Mouse (Mus musculus): ENCODE results near the gene Zfp488. TPM values are rescaled to one million over a fixed set of nuclear protein-coding genes. Genes with fewer than 3 reads are reported as not detected.

Gene Zfp488
- polyA plus RNA-seq (2014; fragmentation: Illumina TruSeq; extraction: RNeasy Lipid Tissue Mini Kit (QIAGEN cat#74804); ENCODE audit: low read depth, low replicate concordance): not detected

GRCm38 (mm10) chr14:33978604-33979059 is at the start of gene Zfp488:
Gene Zfp488 (minus strand): TSS chr14:33978764.

GRCm38 (mm10) chr14:34016381-34016780 is 37.8 kb upstream of the Zfp488 start, which contains the start of gene Gm5460:
Gene Gm5460 (plus strand): TSS chr14:34016758.

GRCm38 (mm10) chr14:34015063-34015462 is 36.5 kb upstream of the Zfp488 start, which contains the start of gene Gm30083:
Gene Gm30083 (minus strand): TSS chr14:34015182.

GRCm38 (mm10) chr14:33953761-33954160 is 24.8 kb downstream of the Zfp488 start, which contains the start of gene Rbp3:
Gene Rbp3 (plus strand): TSS chr14:33954003.

GRCm38 (mm10) chr14:33940739-33941138 is 37.8 kb downstream of the Zfp488 start, which contains the start of gene Gdf2:
Gene Gdf2 (plus strand): TSS chr14:33941039.

DNA sequence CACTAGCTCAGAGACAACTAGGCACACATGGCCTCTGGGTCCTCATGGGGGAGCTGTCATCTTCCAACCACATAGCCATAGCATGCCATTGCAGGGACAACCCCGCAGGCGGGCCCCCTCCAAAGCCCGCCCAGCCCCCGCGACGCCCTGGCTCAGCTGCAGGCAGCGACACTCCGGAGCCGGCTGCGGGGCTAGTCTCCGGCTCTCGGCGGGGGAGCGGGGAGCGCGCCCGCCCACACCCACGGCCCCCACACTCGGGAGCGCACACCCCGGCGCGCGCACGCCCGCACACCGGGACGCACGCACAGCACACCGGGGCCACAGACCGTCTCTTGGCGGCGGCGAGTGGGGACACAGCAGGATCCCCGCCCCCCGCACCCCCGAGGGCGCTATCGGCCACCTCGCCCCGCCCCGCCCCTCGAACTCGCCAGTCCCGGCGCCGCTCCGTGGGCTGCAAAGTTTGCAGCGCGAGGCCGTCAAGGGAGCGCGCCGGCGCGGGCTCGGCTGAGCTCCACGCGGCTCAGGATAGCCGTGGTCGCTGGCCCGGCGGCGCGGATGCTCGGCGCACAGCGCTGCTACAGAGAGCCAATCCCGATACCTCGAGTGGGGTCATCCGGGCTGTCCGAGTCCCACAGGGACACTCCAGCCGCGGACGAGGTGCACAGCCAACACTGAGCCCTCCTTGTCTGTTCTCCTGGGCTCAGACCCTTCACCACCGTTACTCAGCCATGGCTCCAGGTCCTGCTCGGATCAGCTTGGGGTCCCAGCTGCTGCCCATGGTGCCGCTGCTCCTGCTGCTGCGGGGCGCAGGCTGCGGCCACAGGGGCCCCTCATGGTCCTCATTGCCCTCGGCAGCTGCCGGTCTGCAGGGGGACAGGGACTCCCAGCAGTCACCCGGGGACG is 55.1 kb downstream of the Zfp488 start, which contains the start of gene Gdf10:
Gene Gdf10, plus strand, starts transcription at position 420 of the 903 bp plus-strand sequence.

Other genes with a start within 250 kb of the Zfp488 start
- gene Gdf10, start 55.2 kb downstream of the Zfp488 start, polyA plus RNA-seq (2014; fragmentation: Illumina TruSeq; extraction: RNeasy Lipid Tissue Mini Kit (QIAGEN cat#74804); ENCODE audit: low read depth, low replicate concordance): 1.2 TPM
- 0.47 TPM for gene Gdf2, start 37.7 kb downstream of the Zfp488 start, polyA plus RNA-seq (2014; fragmentation: Illumina TruSeq; extraction: RNeasy Lipid Tissue Mini Kit (QIAGEN cat#74804); ENCODE audit: low read depth, low replicate concordance)
- gene Rbp3, start 24.8 kb downstream of the Zfp488 start, polyA plus RNA-seq (2014; fragmentation: Illumina TruSeq; extraction: RNeasy Lipid Tissue Mini Kit (QIAGEN cat#74804); ENCODE audit: low read depth, low replicate concordance): not detected
- gene Gm30083, start 36.4 kb upstream of the Zfp488 start, polyA plus RNA-seq (2014; fragmentation: Illumina TruSeq; extraction: RNeasy Lipid Tissue Mini Kit (QIAGEN cat#74804); ENCODE audit: low read depth, low replicate concordance): not detected
- not detected for gene Gm5460, start 38.0 kb upstream of the Zfp488 start, polyA plus RNA-seq (2014; fragmentation: Illumina TruSeq; extraction: RNeasy Lipid Tissue Mini Kit (QIAGEN cat#74804); ENCODE audit: low read depth, low replicate concordance)
- not detected for gene Antxrl, start 73.9 kb upstream of the Zfp488 start, polyA plus RNA-seq (2014; fragmentation: Illumina TruSeq; extraction: RNeasy Lipid Tissue Mini Kit (QIAGEN cat#74804); ENCODE audit: low read depth, low replicate concordance)
- 1.9 TPM for gene Anxa8, start 107.2 kb upstream of the Zfp488 start, polyA plus RNA-seq (2014; fragmentation: Illumina TruSeq; extraction: RNeasy Lipid Tissue Mini Kit (QIAGEN cat#74804); ENCODE audit: low read depth, low replicate concordance)
- not detected for gene A630023A22Rik, start 124.0 kb upstream of the Zfp488 start, polyA plus RNA-seq (2014; fragmentation: Illumina TruSeq; extraction: RNeasy Lipid Tissue Mini Kit (QIAGEN cat#74804); ENCODE audit: low read depth, low replicate concordance)
- 0.39 TPM for gene Npy4r, start 173.7 kb upstream of the Zfp488 start, polyA plus RNA-seq (2014; fragmentation: Illumina TruSeq; extraction: RNeasy Lipid Tissue Mini Kit (QIAGEN cat#74804); ENCODE audit: low read depth, low replicate concordance)
- 0.05 TPM for gene Gprin2, start 222.9 kb upstream of the Zfp488 start, polyA plus RNA-seq (2014; fragmentation: Illumina TruSeq; extraction: RNeasy Lipid Tissue Mini Kit (QIAGEN cat#74804); ENCODE audit: low read depth, low replicate concordance)
- 0.63 TPM for gene Syt15, start 240.8 kb upstream of the Zfp488 start, polyA plus RNA-seq (2014; fragmentation: Illumina TruSeq; extraction: RNeasy Lipid Tissue Mini Kit (QIAGEN cat#74804); ENCODE audit: low read depth, low replicate concordance)

Data from heart, adult 10 weeks (tissue).